Mouse (Mus musculus) cerebellum, adult (tissue): ENCODE measurements around the gene Chd5.

Experiments used
- ATAC-seq: cut with Nextera tagmentation; 2 replicates; pipeline ENCODE4 v1.9.2; 2017; ENCODE audit warnings: mild to moderate bottlenecking, moderate library complexity, mixed read lengths; ENCODE audit not compliant: insufficient number of reproducible peaks, low FRiP score, low TSS enrichment

Gene Chd5

DNA sequence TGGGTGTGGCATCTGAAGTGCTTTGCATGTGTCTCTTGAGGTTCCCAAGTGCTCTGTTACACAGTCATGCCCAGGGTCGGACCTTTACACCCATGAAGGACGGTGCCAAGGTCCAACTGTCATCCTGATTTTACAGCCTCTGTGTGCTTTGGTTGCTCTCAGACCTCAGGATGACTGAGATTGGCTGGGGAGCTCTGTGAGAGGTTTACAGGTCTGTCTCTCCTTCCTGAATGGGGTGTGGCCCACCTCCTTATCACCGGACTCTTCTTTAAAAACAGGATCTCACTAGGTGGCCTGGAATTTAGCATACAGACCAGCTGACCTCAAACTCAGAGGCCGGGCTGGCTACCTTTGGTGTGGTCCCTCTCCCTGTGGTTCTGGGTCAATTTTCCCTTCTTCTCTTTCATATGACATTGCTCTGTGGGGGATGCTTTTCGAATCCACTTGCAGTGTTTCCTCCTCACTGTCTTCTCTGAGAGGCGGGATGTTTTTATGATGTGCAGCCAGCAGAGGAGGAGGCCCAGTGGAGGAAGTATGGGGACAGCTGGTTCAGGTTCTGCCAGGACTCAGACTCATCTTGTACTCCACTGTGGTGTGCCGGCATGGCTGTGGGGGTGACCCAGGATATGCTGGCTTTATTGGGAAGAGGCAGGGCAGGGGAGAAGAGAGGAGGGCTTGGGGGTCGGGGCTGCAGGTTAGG lies 12.4 kb downstream of the Chd5 start:
- ATAC-seq, result no peak

DNA sequence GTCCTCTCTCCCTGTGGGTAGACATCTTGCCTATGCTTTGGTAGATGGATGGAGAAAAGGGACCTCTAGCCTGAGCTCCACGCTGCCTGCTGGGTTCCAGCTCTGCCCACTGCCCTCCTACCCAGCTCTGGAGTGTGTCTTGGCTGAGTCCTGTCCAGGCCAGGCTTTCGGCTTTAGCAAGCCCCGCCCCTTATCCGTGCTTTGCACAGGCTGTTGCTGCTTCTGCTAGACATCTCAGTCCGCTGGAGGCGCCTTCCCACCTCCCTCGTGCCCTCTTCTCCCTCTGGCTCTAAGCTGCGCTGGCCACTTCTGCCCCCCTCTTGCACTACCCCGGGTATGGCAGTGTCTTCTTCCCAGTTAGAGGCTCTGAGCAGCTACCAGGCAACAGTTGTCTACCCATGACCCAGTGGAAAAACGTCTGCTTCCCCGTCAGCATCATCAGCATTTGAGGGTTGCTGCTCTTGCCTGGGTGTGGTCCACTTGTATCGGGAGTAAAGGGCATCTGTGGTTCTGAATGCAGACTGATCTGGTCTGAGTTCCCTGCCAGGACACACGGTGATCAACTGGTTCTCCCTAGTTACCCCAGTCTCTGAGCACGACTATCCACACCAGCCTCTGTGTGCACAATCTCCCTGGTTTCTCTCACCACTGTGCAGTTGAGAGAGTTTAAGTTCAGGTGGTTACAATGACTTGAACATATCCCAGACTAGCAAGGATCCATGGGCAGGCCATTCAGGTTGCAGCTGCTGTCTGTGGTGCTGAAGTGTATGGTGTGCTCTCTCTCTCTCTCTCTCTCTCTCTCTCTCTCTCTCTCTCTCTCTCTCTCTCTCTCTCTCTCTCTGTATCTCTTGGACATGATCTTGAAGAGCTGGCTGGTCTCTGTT lies 13.2 kb downstream of the Chd5 start:
- ATAC-seq, result no peak

DNA sequence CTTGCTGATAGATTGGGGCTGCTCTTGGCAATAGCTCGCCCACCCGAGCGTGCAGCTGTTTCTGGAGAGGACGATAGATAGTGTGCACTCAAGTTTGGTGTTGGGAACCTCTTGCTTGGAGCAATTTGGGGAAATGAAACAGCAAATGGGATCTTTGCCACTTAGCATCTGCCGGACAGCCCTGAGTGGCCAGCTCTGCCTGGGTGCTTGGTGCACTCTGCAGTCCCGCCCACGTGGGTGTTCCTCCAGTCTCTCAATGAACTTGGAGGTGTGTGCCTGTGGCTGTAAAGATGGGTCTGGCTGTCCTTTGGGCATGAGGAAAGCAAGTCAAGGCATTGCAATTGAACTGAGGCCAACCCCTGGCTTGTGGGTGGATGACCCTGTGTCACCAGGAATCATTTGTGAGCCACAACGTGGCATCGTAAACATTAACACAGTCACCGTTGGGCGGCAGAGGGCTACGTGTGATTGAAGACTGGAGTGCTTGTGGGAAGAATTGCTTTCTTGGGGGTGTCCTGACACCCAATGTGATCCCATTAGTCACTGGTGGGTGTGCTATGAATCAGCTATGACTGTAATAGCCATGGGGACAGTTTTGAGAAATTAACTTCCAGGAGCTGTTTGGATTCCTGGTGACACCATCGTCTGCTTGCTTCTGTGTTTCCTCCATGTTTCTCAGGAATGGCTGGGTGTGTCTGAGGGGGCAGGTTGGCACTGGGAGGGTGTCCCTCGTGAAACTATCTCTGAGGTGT lies 15.6 kb downstream of the Chd5 start:
- no peak for ATAC-seq

DNA sequence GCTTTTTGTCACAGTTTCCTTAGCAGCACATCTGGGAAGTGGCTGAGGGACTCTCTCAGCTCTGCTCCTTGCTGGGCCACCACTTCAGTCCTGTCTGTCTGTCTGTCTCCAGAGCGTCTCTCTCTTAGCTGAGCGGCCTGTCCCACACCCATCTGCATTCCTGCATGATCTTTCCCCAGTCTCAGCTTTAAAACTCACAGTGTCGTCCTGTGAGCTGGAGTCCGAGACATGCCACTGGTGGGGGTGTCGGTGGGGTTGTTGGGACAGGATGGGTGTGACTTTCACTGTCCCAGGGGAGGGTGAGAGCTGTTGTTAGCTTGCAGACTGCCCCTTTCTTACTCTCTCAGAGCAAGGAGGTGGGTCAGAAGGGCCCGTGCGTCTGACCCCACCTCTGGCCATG lies 17.2 kb downstream of the Chd5 start:
- no peak for ATAC-seq

DNA sequence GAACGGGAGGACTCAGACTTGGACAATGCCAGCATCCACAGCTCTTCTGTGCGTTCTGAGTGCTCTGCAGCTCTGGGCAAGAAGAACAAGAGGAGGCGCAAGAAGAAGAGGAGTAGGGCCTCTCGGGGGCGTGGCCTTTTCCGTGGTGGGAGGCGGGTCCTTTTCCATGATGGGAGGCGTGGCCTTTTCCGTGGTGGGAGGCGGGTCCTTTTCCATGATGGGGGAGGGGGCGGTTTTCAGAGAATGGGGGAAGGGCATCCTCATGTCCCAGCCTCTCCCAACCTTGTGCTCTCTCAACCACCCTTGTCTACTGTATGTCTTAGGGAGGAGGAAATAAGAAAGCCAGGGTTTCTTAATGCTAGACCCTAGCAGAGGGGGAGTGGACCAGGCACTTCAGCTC lies 21.2 kb downstream of the Chd5 start:
- no peak for ATAC-seq

DNA sequence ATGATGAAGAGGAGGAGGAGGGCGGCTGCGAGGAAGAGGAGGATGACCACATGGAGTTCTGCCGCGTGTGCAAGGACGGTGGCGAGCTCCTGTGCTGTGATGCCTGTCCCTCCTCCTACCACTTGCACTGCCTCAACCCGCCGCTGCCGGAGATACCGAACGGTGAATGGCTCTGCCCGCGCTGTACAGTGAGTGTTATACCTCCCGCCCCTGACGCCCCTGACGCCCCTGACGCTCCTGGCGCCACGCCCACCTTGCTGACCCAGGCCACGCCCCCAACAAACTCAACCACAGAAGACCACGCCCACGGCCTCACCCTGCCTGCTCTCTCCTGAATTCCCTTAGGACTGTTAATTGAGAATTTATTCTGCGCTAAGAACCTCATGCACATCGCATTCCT lies 22.4 kb downstream of the Chd5 start:
- ATAC-seq, result no peak

DNA sequence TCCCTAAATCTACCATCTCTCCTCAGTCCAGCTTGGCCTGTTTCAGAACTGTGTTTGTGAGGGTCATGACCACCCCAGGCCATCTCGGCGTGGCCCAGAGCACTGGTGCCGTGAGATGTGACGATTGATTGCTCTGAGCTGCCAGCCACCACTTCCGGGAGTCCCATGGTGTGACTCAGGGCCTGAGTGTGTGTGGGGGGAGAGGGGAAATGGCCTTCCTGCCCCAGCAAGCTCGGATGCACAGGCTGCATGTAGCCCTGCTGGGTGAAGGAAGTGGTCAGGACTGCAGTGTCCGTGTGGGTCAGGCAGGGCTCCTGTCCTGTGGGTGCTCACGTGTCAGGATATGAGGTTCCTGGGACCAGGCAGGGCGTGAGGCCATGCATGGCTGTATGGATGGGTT lies 23.7 kb downstream of the Chd5 start:
- ATAC-seq, result no peak

DNA sequence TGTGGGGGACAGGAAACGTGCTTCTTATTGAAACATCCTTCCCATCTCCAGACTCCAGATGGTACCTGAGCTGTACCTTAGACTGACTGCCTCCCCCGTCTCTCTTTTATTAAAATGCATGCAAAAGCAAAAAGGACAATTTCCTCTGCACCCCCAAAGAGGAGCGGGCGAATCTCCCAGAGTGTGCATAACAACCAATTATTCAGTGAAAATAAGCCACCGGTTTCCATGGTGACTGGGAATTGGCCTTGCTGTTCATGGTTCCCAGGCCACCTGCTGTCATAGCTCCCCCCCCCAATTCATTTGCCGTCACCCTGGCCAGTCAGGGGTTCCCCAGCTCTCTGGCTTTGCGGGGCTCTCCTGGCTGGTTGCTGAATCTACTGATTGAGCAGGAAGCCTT lies 26.8 kb downstream of the Chd5 start:
- no peak for ATAC-seq

DNA sequence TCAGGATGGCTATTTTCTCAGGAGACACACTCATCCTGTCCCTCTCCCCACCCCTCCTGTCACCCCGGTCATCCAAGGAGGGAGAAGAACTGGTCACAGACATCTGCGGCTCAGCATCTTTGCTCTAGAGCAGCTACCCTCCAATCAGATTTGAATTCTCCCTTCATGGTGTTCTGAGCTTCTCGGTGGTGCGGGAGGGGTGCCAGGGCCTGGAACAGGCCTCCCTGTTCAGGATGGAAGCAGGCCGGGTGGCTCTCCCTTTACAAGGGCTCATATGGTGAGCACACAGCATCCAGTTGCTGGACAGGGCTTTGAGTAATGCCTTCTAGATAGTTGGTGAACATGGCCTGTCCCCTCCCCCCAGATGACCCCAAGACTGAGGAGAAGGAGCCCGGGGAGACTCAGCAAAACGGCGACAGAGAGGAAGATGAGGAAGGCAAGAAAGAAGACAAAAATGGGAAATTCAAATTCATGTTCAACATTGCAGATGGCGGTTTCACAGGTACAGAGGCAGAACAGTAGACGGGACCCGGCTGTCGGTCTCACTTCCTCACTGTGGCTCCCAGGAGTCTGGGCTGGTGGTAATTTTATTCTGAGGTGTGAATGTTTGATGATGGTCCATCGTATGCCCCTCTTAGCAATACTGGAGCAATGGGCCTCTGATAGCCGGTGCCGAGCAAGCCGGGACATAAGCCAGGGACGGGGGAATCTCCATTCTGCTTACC lies 44.2 kb downstream of the Chd5 start:
- ATAC-seq, result no peak

DNA sequence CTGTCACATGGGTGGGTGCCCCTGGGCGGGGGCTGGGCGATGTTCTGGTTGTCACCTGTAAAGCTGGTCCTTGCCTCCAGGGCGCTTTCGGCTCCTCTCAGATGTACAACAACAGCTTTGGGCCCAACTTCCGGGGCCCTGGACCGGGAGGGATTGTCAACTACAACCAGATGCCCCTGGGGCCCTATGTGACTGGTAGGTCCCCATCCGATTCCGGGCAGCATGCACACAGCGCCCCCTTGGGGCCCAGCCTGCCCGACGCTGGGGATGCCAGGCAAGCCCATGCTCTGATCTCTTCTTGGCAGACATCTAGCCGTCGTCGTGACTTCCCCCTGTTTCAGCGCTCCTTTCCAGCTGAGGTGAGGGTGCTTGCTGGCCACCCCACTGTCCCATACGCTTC lies 47.2 kb downstream of the Chd5 start:
- ATAC-seq, result no peak

DNA sequence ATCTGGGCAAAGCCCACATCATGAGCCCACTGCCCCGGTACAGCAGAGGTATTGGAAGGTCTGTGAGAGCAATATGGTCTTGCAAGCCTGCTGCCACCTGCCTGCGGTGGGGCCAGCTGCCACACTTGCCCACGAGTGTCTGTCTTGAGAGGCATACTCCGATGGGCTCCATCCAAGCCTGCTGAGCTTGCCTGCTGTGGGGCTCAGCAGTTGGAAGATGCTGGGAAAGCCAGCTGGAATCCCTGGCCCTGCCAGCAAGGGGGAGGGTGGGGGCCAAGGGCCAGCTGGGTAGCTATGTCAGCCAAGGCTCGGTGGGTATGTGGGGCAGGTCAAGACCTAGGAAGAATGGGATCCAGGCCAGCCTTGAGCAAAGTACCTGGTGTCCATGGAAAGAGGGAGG lies 53.7 kb downstream of the Chd5 start:
- ATAC-seq, result peak; percentile 10; the same call in 1 of the 2 replicates

DNA sequence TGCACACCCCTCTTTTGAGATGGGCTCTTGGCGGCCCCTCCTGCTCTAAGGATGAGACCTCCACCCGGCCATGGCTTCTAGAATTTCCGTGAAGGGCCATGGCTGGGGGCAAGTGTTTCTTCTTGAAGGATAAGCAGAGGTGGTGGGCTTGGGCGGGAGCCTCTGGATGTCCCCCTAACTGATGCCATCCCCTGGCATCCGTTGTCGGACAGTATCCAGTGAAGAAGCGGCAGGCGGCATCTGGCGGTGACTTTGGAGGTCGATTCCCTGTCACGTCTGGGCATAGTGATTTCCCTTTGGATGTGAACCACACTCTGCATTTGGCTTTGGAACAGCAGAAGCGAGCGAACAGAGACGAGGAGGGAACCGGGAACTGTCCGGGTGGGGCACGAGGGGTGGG lies 54.2 kb downstream of the Chd5 start:
- no peak for ATAC-seq

DNA sequence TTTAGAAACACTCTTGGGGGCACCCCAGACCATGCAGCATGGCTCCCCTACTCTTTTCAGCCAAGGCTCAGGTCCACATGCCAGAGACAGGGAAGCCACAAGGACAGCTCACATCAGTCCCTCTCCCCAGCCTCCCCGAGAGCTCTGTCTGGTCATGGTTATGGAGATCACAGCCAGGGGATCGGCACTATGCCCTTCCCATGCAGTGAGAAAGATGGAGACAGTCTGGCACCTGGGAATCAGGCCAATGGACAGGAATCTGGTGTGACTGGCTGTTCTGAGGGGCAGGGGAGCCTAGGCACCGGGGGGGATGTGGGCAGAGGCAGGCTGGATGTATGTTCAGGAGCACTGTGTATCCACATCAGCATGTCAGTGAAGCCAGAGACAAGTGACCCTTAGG lies 60.5 kb downstream of the Chd5 start:
- ATAC-seq, result 0 out of 2 replicates have a peak, but pooled peaks have one; percentile 53

DNA sequence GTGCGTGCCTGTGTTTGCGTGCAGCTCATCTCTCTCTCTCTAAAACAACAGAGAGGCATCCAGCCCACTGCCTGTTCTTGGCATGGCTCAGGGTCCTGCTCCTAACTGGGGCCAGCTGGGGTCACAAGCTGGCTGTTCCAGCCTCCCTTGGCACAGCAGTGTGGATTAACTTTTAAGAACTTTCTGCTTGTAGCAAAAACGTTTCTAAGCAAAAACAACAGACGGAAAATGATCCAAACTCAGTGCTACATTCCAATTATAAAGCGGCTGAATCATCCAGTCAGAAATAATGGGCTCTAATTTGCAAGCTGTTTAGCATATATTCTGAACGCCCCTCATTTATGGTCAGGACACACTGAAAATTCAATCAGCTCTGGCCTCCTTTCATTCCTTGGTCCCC lies 66.7 kb downstream of the Chd5 start:
- no peak for ATAC-seq

DNA sequence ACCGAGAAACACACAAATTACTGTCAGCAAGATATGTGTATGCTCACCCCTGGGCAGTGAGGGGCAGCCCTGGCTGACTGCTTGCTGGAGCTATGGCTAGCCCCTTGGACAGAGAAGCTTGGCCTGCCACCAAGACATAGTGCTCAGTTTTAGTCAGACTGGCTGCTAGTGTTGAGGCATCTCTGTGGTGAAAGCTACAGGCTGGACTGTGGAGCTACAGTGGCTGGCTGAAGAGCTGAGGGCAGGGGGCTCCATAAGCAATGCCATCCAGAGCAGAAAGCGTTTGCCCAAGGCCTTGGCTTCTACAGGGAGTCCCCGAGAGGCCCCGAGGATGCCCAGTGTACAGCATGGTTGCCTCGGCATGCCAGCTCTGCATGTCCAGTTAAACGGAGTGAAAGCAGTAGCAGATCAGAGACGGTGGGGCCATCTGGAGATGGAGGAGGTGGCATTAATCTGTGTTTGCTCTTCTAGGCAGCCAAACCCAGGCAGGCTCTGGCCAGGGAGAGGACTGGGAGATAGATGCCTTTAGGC lies 67.3 kb downstream of the Chd5 start:
- ATAC-seq, result 0 out of 2 replicates have a peak, but pooled peaks have one; percentile 26

DNA sequence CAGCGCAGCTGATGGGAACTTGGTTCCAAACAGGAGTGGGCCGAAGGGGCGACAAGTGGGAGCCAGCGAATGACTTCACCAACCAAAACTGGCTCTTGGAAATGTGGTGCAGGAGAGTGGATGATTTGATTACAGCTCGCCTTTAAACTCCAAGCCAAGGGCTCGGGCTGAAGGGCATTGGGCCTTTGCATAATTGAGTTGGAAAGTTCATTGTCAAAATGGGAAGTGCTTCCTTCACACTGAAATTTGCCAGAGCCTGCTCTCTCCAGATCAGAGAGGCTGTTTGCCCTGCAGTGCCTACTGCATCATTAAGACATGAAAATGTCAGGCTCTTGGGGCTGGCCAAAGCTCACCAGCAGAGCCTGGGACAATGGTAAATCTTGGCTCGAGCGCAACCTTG lies 68.1 kb downstream of the Chd5 start:
- no peak for ATAC-seq

DNA sequence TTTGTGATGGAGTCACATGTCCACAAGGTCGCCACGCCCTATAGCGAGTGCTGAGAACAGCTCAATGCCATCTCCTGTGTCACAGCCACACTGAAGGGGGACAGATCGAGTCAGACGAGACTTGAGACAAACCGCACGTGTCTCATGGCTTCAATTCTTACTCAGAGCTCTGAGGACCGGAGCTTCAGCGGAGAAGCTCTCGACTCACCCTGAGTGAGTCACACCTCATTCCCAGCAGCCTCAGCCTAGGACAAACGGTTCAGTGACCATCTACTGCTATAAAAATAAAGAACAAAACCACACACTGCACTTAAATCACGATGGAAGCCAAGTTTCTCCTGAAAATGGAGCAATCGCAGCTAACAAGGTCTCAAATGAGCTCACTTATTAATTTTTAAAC lies 72.5 kb downstream of the Chd5 start:
- no peak for ATAC-seq

DNA sequence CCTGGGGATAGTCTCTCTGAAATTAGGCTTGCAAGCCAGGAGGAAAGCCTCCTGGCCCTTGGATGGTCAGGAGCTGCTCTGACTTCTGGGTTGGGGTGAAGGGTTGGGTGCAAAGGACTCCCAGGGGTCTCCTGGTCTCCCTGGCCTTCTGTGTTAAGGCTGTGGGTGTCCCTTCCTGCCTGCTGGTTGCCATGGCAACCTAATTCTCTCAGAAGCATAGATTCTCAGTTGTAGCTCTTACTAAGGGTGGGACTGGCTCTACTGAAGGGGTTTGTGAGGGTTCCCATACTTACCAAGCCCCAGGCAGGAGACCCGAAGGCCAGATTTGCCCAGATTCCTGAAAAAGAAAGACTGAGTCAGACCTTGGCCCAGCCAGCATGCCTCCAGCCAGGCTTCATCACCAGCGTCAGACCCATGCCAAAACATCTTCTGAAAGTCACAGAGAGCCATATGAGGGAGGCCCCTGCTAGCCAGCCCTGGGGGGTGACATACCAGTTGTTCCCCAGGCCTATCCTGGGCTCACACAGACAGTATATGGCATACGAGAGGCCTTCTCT lies 74.2 kb downstream of the Chd5 start:
- no peak for ATAC-seq

DNA sequence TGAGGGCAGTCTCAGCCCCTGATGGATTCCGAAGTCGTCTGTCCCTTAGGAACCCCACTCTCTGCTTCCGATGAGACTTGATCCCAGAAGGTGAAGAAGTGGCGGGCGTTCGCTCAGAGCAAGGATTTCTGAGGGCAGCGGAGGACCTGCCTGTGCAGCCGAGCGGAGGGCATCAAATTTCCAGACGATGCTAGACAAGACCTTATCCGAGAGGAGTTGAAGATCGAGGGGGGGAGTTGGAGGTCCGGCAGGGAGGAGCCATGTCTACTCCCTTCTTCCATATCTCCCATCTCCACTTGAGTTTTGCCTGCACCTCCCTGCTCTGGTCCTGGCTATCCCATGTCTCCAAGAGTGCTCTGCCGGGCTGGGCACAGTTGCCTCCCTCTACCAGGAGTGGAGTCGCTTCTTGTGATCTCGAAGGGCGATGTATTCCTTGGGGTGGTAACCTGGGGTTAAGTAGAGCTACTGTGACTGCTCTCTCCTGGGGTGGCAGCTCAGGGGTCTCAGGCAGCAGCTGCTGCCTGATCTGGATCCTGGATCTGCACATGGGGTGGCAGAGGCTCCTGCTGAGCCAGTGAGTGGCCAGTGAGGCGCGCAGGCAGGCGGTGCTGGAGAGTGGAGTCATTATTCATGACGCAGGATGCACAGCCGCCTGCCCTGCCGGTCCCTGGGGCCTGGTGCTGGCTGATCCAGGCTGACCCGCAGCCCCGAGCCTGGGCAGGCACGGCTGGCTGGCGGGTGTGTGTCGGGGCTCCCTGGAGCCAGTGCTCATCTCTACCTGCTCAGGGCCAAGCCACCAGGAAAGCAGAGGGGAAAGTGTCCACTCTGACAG lies 80.0 kb downstream of the Chd5 start:
- no peak for ATAC-seq
